Mouse (Mus musculus) MEL (cell line): ENCODE results near the gene Tmprss4.

Experiments
- JUND ChIP-seq: IDR thresholded peaks from 2 replicates; pipeline ENCODE4 v1.6.1; 2011; ENCODE audit warnings: low read depth, mild to moderate bottlenecking, improper control_type of control experiment, low read length
- POLR2A ChIP-seq, 2 experiments: IDR thresholded peaks; 2 replicates each; pipeline ENCODE4 v1.6.1; 2011 to 2012; ENCODE audit warnings: low read length in 2 of 2, mild to moderate bottlenecking in 2 of 2, control low read depth in 1 of 2, improper control_type of control experiment in 1 of 2, low read depth in 1 of 2, moderate library complexity in 1 of 2; ENCODE audit not compliant: control insufficient read depth in 1 of 2, insufficient read depth in 1 of 2, poor library complexity in 1 of 2

DNA sequence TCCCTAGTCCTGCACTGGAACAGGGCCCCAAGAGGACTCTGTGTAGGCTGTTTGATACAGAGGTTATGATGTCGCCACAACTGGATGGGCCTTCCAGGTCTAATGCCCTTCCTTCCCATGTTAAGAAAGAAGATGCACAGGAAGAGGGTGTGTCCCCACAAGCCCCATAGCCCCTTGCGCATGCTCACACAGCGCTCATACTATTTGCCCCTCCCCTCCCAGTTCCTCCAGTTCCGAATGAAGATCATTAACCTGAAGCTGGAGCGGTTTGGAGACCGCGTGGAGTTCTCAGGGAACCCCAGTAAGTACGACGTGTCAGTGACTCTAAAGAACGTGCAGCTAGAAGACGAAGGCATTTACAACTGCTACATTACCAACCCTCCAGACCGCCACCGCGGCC lies 78.7 kb downstream of the Tmprss4 start:
- TF ChIP-seq POLR2A (IDR thresholded peaks at IDR 0.05; ENCODE audit: control insufficient read depth in 1 of 2, insufficient read depth in 1 of 2, low read depth in 1 of 2, low read length in 2 of 2, poor library complexity in 1 of 2) (no peak), JUND (no peak)
